Mouse (Mus musculus) cerebellum, adult 18-20 months (tissue): Measurements from ENCODE around the gene Hoxa2.

ENCODE experiments used
- DNase-seq, 2 experiments: peaks; one replicate each; pipeline ENCODE4 v3.0.0; 2021

The Hoxa2 gene

GRCm38 (mm10) chr6:52121173-52121572 is 43.5 kb downstream of the Hoxa2 start:
- DNase-seq, result no peak

- DNase-seq, result no peak
Observed at GRCm38 (mm10) chr6:52118903-52119635, 45.6 kb downstream of the Hoxa2 start.

- DNase-seq, result no peak
Observed at GRCm38 (mm10) chr6:52115899-52116298, 48.7 kb downstream of the Hoxa2 start.
